Mouse (Mus musculus) monocyte, adult 5-6 weeks (primary cell): ENCODE results near the gene Gpx8. TPM values are rescaled to one million over a fixed set of nuclear protein-coding genes. Genes with fewer than 3 reads are reported as not detected.

Source experiments
- total RNA-seq: library from RNA; stranded (forward); fragments of 200-1000, 200-491, 200-594 nt; gene quantifications from 3 replicates; pipeline ENCODE4 v1.2.3, GENCODE M21; 2017

Gpx8 gene
- total RNA-seq, 1 experiment from 2014 or later: 8.4 TPM

Other genes with a start within 250 kb of the Gpx8 start
- 1.6 to 1.8 TPM in 2 of 3 replicates, not detected in the other for gene Plpp1, start 245.6 kb downstream of the Gpx8 start, total RNA-seq
- gene Mtrex, start 119.0 kb downstream of the Gpx8 start, total RNA-seq: 61.4 to 92.9 TPM (median 83.6 TPM) in 3 replicates
- gene Dhx29, start 119.0 kb downstream of the Gpx8 start, total RNA-seq: 20.5 to 31.6 TPM (median 22.8 TPM) in 3 replicates
- gene Ccno, start 58.6 kb downstream of the Gpx8 start, total RNA-seq: 0.48 to 1.8 TPM (median 0.49 TPM) in 3 replicates
- not detected in 3 replicates for gene Mcidas, start 52.6 kb downstream of the Gpx8 start, total RNA-seq
- 1.0 to 11.5 TPM (median 6.1 TPM) in 3 replicates for gene Cdc20b, start 11.3 kb downstream of the Gpx8 start, total RNA-seq
- 4,041 to 9,842 TPM (median 4,610 TPM) in 3 replicates for gene Gzma, start 54.6 kb upstream of the Gpx8 start, total RNA-seq
- 0.32 to 0.39 TPM in 2 of 3 replicates, not detected in the other for gene Esm1, start 163.2 kb upstream of the Gpx8 start, total RNA-seq
- gene Gzmk, start 179.5 kb upstream of the Gpx8 start, total RNA-seq: 1.8 TPM in 1 of 3 replicates, not detected in the others
- not detected in 3 replicates for gene BC067074, start 246.7 kb upstream of the Gpx8 start, total RNA-seq